Mouse (Mus musculus) spleen, adult 2 months (tissue): Measurements from ENCODE around the gene Unc79.

Source experiments
- CTCF ChIP-seq: fragments of 200-500 bp; IDR thresholded peaks from 2 replicates; pipeline ENCODE4 v1.5.1; 2011; ENCODE audit warnings: mild to moderate bottlenecking, inconsistent platforms; ENCODE audit not compliant: insufficient read depth, insufficient read length, insufficient replicate concordance; ENCODE audit errors: extremely low read depth
- POLR2A ChIP-seq: fragments of 200-500 bp; IDR thresholded peaks from 2 replicates; pipeline ENCODE4 v1.6.1; 2011; ENCODE audit warnings: low read depth, low read length, inconsistent platforms

DNA sequence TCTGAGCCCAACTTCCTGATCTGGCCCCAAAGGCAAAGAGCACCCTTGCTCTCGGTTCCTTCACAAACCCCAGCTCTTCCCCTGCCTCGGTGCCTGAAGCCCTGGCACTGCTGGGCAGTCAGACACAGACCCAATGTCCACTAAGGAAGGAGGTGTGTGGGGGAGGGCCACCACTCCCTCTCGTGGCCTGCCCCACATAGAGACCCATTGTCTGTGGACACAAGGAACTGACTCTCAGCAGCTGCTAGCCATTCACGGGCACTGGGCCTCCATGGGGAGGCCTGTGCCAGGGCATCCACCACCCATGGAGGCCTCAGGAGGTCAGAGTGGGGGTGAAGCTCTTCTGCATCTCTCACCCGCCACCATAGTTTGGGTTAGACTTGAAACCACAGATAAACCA, 262.4 kb downstream of the Unc79 start:
- no peak for TF ChIP-seq CTCF
- no peak for TF ChIP-seq POLR2A
